In the genomic region with DNA sequence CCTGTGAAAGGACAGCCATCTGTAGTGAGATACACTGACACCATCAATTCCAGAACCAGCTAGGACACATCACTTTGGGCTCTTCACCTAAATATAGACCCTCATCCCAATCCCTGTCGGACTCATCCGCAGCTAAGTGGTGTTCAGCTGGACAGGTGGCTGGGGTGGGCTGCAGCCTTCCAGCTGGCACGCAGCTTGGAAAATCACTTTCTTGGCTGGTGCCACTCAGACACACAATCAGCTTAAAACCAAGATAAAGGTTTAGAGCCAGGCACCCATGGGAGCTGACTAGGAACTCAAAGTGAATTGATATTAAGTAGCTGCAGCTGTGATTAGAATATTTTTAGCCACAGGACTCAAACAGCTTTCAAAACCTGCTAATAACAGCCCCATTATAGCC, we compare ENCODE assay signal across 10 mouse cellular contexts. TPM values are rescaled to one million over a fixed set of nuclear protein-coding genes. Genes with fewer than 3 reads are reported as not detected.
A peak's percentile ranks its signal among the peaks of the same experiment; 100 is the strongest.
DNase-seq lines count a peak whose midpoint lies in the region; ATAC-seq lines count a peak whose summit lies in the region.
"Had no signal": no experiment of that assay in that cellular context is flagged by ENCODE, and none has a peak within 500 bp of the region (broad histone marks: within the 10 kb centered on the region; RNA-seq: fewer than 3 reads in every experiment).

No protein-coding gene starts in this region.

- no peaks in the 10 kb centered on the region for H3K9me3 ChIP-seq in hindbrain, embryonic 15.5 days
- no peaks in the 10 kb centered on the region for H3K9me3 ChIP-seq in hindbrain, embryonic 11.5 days (ENCODE audit: control insufficient read depth, low read length)
- no peaks in the 10 kb centered on the region for H3K9me3 ChIP-seq in hindbrain, embryonic 12.5 days (replicated peaks)
- H3K9me3 ChIP-seq: liver, embryonic 13.5 days had no signal

- ATAC-seq in hindbrain, embryonic 15.5 days (ENCODE audit: low FRiP score, low read depth) = no peak
- ATAC-seq in hindbrain, embryonic 11.5 days (ENCODE audit: low FRiP score) = no peak
- ATAC-seq in hindbrain, embryonic 12.5 days (ENCODE audit: low FRiP score) = no peak

- peak overlapping the region; percentile 54 for H3K27ac ChIP-seq in hindbrain, embryonic 15.5 days (replicated peaks)
- no peak overlapping the region for H3K27ac ChIP-seq in hindbrain, embryonic 11.5 days (ENCODE audit: low read depth, low read length)
- H3K27ac ChIP-seq in hindbrain, embryonic 12.5 days = no peak overlapping the region
- H3K27ac ChIP-seq: liver, embryonic 13.5 days had no signal

- WGBS in hindbrain, embryonic 15.5 days = 66% methylated on average over 3 of the region's 3 CpGs
- 94% methylated on average over 3 of the region's 3 CpGs for WGBS in hindbrain, embryonic 11.5 days
- WGBS in hindbrain, embryonic 12.5 days = 87% methylated on average over 3 of the region's 3 CpGs

- H3K4me1 ChIP-seq in hindbrain, embryonic 15.5 days (replicated peaks) = peaks cover 20% of the 10 kb centered on the region
- H3K4me1 ChIP-seq in hindbrain, embryonic 11.5 days (replicated peaks; ENCODE audit: control insufficient read depth, insufficient read depth, low read length) = no peaks in the 10 kb centered on the region
- H3K4me1 ChIP-seq in hindbrain, embryonic 12.5 days = no peaks in the 10 kb centered on the region
- H3K4me1 ChIP-seq: liver, embryonic 13.5 days had no signal

- DNase-seq in hindbrain, embryonic 11.5 days (ENCODE audit: low spot score) = no peak
- peak; percentile 36 for DNase-seq in brain, adult 2 months (ENCODE audit: low read depth, low spot score)
- DNase-seq in gastrocnemius, postnatal 14 days = peak; percentile 34
- DNase-seq in heart, postnatal 36 days = peak; percentile 69 to 75
- no peak for DNase-seq in adrenal gland, postnatal 10 days
- DNase-seq in left cerebral cortex, adult 9 months (ENCODE audit: low spot score in 2 of 2) = no peak
- DNase-seq: cerebellum, adult 18-20 months; liver, embryonic 13.5 days had no signal

- peaks cover 30% of the 10 kb centered on the region for H3K36me3 ChIP-seq in hindbrain, embryonic 15.5 days
- H3K36me3 ChIP-seq in hindbrain, embryonic 11.5 days (ENCODE audit: control insufficient read depth, insufficient read depth, low read length) = 0 out of 2 replicates have a peak, but pooled peaks cover 3% of the 10 kb centered on the region
- H3K36me3 ChIP-seq in hindbrain, embryonic 12.5 days = peaks cover 32% of the 10 kb centered on the region

- no peak overlapping the region for H3K4me3 ChIP-seq in hindbrain, embryonic 15.5 days
- no peak overlapping the region for H3K4me3 ChIP-seq in hindbrain, embryonic 11.5 days (ENCODE audit: low read depth, low read length)
- no peak overlapping the region for H3K4me3 ChIP-seq in hindbrain, embryonic 12.5 days
- H3K4me3 ChIP-seq: liver, embryonic 13.5 days had no signal

- H3K4me2 ChIP-seq in hindbrain, embryonic 15.5 days = no peak overlapping the region
- no peak overlapping the region for H3K4me2 ChIP-seq in hindbrain, embryonic 11.5 days (replicated peaks; ENCODE audit: low read depth, low read length)
- no peak overlapping the region for H3K4me2 ChIP-seq in hindbrain, embryonic 12.5 days (replicated peaks)
- H3K4me2 ChIP-seq: liver, embryonic 13.5 days had no signal

- H3K9ac ChIP-seq in hindbrain, embryonic 15.5 days = no peak overlapping the region
- no peak overlapping the region for H3K9ac ChIP-seq in hindbrain, embryonic 11.5 days (ENCODE audit: low read depth, low read length)
- no peak overlapping the region for H3K9ac ChIP-seq in hindbrain, embryonic 12.5 days
- H3K9ac ChIP-seq: liver, embryonic 13.5 days had no signal

- H3K27me3 ChIP-seq in hindbrain, embryonic 15.5 days = no peaks in the 10 kb centered on the region
- no peaks in the 10 kb centered on the region for H3K27me3 ChIP-seq in hindbrain, embryonic 11.5 days (ENCODE audit: control insufficient read depth, insufficient read depth, low read length)
- no peaks in the 10 kb centered on the region for H3K27me3 ChIP-seq in hindbrain, embryonic 12.5 days
- H3K27me3 ChIP-seq: liver, embryonic 13.5 days had no signal

- intact Hi-C loops in gastrocnemius, postnatal 14 days (cut with DNase I; ENCODE audit: low total_unique reads) = no loop called here
- intact Hi-C loops in heart, postnatal 36 days (cut with DNase I) = no loop called here

RNA-seq across cellular contexts. Expression of gene Lysmd4, which starts 7.9 kb away (rescaled TPM):
- polyA plus RNA-seq in hindbrain, embryonic 15.5 days (2015; fragmentation: Nextera tagmentation; extraction: Ambion mirVana) = 33.4 and 42.1 TPM in 2 replicates
- polyA plus RNA-seq in hindbrain, embryonic 11.5 days (2014; fragmentation: Nextera tagmentation; extraction: Ambion mirVana) = 11.0 and 14.3 TPM in 2 replicates
- total RNA-seq in gastrocnemius, postnatal 14 days (2021) = 10 to 100 TPM; 10.1 to 10.5 TPM
- total RNA-seq in heart, postnatal 36 days (2021) = 10 to 100 TPM; 15.3 to 17.8 TPM
- 10 to 100 TPM in 1 of 2 experiments, 1 to 10 TPM in 1; 9.9 to 12.7 TPM for total RNA-seq in adrenal gland, postnatal 10 days (2021)
- 24.3 and 26.3 TPM in 2 replicates for polyA plus RNA-seq in hindbrain, embryonic 12.5 days (2016; fragmentation: Nextera tagmentation; extraction: Ambion mirVana)

Comparison
In these comparisons a context has a peak if more than half of its experiments do, and no peak if none do; other contexts are left out.
1. DNase-seq: peak in brain, adult 2 months (single experiment), gastrocnemius, postnatal 14 days (single experiment) and heart, postnatal 36 days (2 of 2); none in hindbrain, embryonic 11.5 days (single experiment), adrenal gland, postnatal 10 days (single experiment) and left cerebral cortex, adult 9 months (0 of 2).